Mouse (Mus musculus) limb, embryonic 14.5 days (tissue): ENCODE measurements around the gene Asl. TPM values are rescaled to one million over a fixed set of nuclear protein-coding genes. Genes with fewer than 3 reads are reported as not detected.

ENCODE experiments used
- ATAC-seq: fragments of 200-750 bp; cut with Nextera tagmentation; 2 replicates; pipeline ENCODE4 v1.8.0; 2017; ENCODE audit warnings: low read depth, moderate number of reproducible peaks, moderate TSS enrichment; ENCODE audit not compliant: low FRiP score
- DNase-seq: peaks from one replicate; pipeline ENCODE4 v3.0.0-alpha.2; 2015; ENCODE audit warnings: low spot score
- H3K27ac ChIP-seq: fragments of 300-500 bp; sonication (generic); replicated peaks from 2 replicates; pipeline ENCODE4 v1.5.1; 2014; ENCODE audit warnings: low read depth, mild to moderate bottlenecking, low read length, moderate library complexity, mixed read lengths
- H3K27me3 ChIP-seq: fragments of 300-500 bp; sonication (generic); 2 replicates; pipeline ENCODE4 v1.6.1; 2014; ENCODE audit warnings: low read length, mixed read lengths; ENCODE audit not compliant: control insufficient read depth, insufficient read depth
- H3K36me3 ChIP-seq: fragments of 300-500 bp; sonication (generic); 2 replicates; pipeline ENCODE4 v1.6.1; 2014; ENCODE audit warnings: mild to moderate bottlenecking, low read length, moderate library complexity, mixed read lengths; ENCODE audit not compliant: control insufficient read depth, insufficient read depth
- H3K4me1 ChIP-seq: fragments of 300-500 bp; sonication (generic); 2 replicates; pipeline ENCODE4 v1.6.1; 2014; ENCODE audit warnings: antibody characterized with exemption, low read length, mixed read lengths; ENCODE audit not compliant: control insufficient read depth, insufficient read depth
- H3K4me2 ChIP-seq: fragments of 300-500 bp; sonication (generic); replicated peaks from 2 replicates; pipeline ENCODE4 v1.6.1; 2014; ENCODE audit warnings: low read depth, mild to moderate bottlenecking, low read length, moderate library complexity; ENCODE audit not compliant: severe bottlenecking
- H3K4me3 ChIP-seq: fragments of 300-500 bp; sonication (generic); replicated peaks from 2 replicates; pipeline ENCODE4 v1.5.1; 2014; ENCODE audit warnings: low read length
- H3K9ac ChIP-seq: fragments of 300-500 bp; sonication (generic); 2 replicates; pipeline ENCODE4 v1.6.1; 2014; ENCODE audit warnings: mild to moderate bottlenecking, low read depth, low read length, moderate library complexity; ENCODE audit not compliant: severe bottlenecking
- H3K9me3 ChIP-seq: fragments of 300-500 bp; sonication (generic); 2 replicates; pipeline ENCODE4 v1.6.1; 2016; ENCODE audit warnings: low read length; ENCODE audit not compliant: control insufficient read depth
- POLR2A ChIP-seq: fragments of 200-500 bp; IDR thresholded peaks from 2 replicates; pipeline ENCODE4 v1.8.0; 2012; ENCODE audit warnings: inconsistent platforms, mild to moderate bottlenecking, moderate library complexity, borderline replicate concordance; ENCODE audit not compliant: insufficient read depth, insufficient read length; ENCODE audit errors: extremely low read depth
- WGBS: fragments of 180-500 bp; shearing (Covaris S2); extraction: QIAGEN DNeasy Blood & Tissue Kit; methylation state at CpG from one replicate; pipeline ENCODE4 v1.1.7; 2014; 5-methylcytosine and 5-hydroxymethylcytosine counted together
- polyA plus RNA-seq, 2 experiments: library from polyadenylated mRNA; depleted of rRNA in 1 of 2; stranded (reverse) in 1 of 2; unstranded in 1 of 2; fragments of >200 nt; fragmentation: Nextera tagmentation in 1 of 2; extraction: Ambion mirVana in 1 of 2; gene quantifications; 2 replicates each; pipeline versions ENCODE4 v1.2.1 to v1.2.3; 2012 to 2014

Gene Asl
- polyA plus RNA-seq, 2 experiments = 21.5 to 36.5 TPM

GRCm38 (mm10) chr5:130059413-130060328 lies 30.6 kb upstream of the Asl start:
- no peak overlapping the region for H3K4me2 ChIP-seq
- H3K36me3 ChIP-seq = peaks cover 26% of the 10 kb centered on the region
- no peak for ATAC-seq
- 75% methylated on average over 12 of the region's 12 CpGs for WGBS
- no peaks in the 10 kb centered on the region for H3K4me1 ChIP-seq
- no peak overlapping the region for H3K9ac ChIP-seq
- H3K9me3 ChIP-seq = no peaks in the 10 kb centered on the region
- TF ChIP-seq POLR2A = no peak
- no peak overlapping the region for H3K27ac ChIP-seq
- no peaks in the 10 kb centered on the region for H3K27me3 ChIP-seq
- H3K4me3 ChIP-seq = no peak overlapping the region
- DNase-seq = no peak

GRCm38 (mm10) chr5:130056303-130056702 lies 27.3 kb upstream of the Asl start:
- no peak overlapping the region for H3K4me3 ChIP-seq
- no peaks in the 10 kb centered on the region for H3K4me1 ChIP-seq
- no peak for TF ChIP-seq POLR2A
- H3K4me2 ChIP-seq = no peak overlapping the region
- DNase-seq (no peak), ATAC-seq (no peak)
- H3K36me3 ChIP-seq = peaks cover 36% of the 10 kb centered on the region
- H3K9me3 ChIP-seq = no peaks in the 10 kb centered on the region
- H3K27me3 ChIP-seq = no peaks in the 10 kb centered on the region
- H3K27ac ChIP-seq = no peak overlapping the region
- WGBS = 90% methylated on average over 2 of the region's 2 CpGs
- no peak overlapping the region for H3K9ac ChIP-seq

GRCm38 (mm10) chr5:130055688-130056087 lies 26.6 kb upstream of the Asl start:
- H3K9ac ChIP-seq = no peak overlapping the region
- H3K4me1 ChIP-seq = no peaks in the 10 kb centered on the region
- no peak overlapping the region for H3K27ac ChIP-seq
- no peak overlapping the region for H3K4me3 ChIP-seq
- DNase-seq (no peak), ATAC-seq (no peak)
- H3K4me2 ChIP-seq = no peak overlapping the region
- WGBS = 94% methylated on average over 4 of the region's 4 CpGs
- no peaks in the 10 kb centered on the region for H3K27me3 ChIP-seq
- H3K36me3 ChIP-seq = peaks cover 41% of the 10 kb centered on the region
- no peaks in the 10 kb centered on the region for H3K9me3 ChIP-seq
- TF ChIP-seq POLR2A = no peak

- no peaks in the 10 kb centered on the region for H3K4me1 ChIP-seq
- no peak overlapping the region for H3K4me2 ChIP-seq
- no peak overlapping the region for H3K4me3 ChIP-seq
- no peaks in the 10 kb centered on the region for H3K9me3 ChIP-seq
- peaks cover 44% of the 10 kb centered on the region for H3K36me3 ChIP-seq
- TF ChIP-seq POLR2A = no peak
- no peak overlapping the region for H3K9ac ChIP-seq
- ATAC-seq (no peak), DNase-seq (no peak)
- no peaks in the 10 kb centered on the region for H3K27me3 ChIP-seq
- H3K27ac ChIP-seq = no peak overlapping the region
- 88% methylated on average over 6 of the region's 6 CpGs for WGBS
Observed at GRCm38 (mm10) chr5:130052955-130053354, 23.9 kb upstream of the Asl start.

GRCm38 (mm10) chr5:130052510-130052909 lies 23.5 kb upstream of the Asl start:
- H3K27ac ChIP-seq = no peak overlapping the region
- H3K4me3 ChIP-seq = no peak overlapping the region
- no peaks in the 10 kb centered on the region for H3K4me1 ChIP-seq
- H3K9ac ChIP-seq = no peak overlapping the region
- ATAC-seq (no peak), DNase-seq (no peak)
- TF ChIP-seq POLR2A = no peak
- WGBS = 86% methylated on average over 5 of the region's 5 CpGs
- no peak overlapping the region for H3K4me2 ChIP-seq
- H3K36me3 ChIP-seq = peaks cover 46% of the 10 kb centered on the region
- H3K27me3 ChIP-seq = no peaks in the 10 kb centered on the region
- H3K9me3 ChIP-seq = no peaks in the 10 kb centered on the region
